Mouse (Mus musculus) spleen, adult 2 months (tissue): ENCODE results near the gene Gm826. TPM values are rescaled to one million over a fixed set of nuclear protein-coding genes. Genes with fewer than 3 reads are reported as not detected.

Experiments
- DNase-seq, 2 experiments: peaks; one replicate each; pipeline versions ENCODE4 v3.0.0 to v3.0.0-alpha.2; 2012 to 2021; ENCODE audit warnings: low spot score in 2 of 2, low read depth in 1 of 2
- H3K27ac ChIP-seq: fragments of 200-500 bp; 2 replicates; pipeline ENCODE4 v1.5.1; 2012; ENCODE audit warnings: low read length, inconsistent platforms; ENCODE audit not compliant: insufficient read depth
- H3K27me3 ChIP-seq: fragments of 200-500 bp; 2 replicates; pipeline ENCODE4 v1.6.1; 2012; ENCODE audit warnings: mild to moderate bottlenecking, moderate library complexity, low read length, inconsistent platforms; ENCODE audit not compliant: control insufficient read depth, insufficient read depth
- H3K36me3 ChIP-seq: fragments of 200-500 bp; 2 replicates; pipeline ENCODE4 v1.6.1; 2012; ENCODE audit warnings: mild to moderate bottlenecking, low read length, inconsistent platforms; ENCODE audit not compliant: control insufficient read depth, insufficient read depth
- H3K4me1 ChIP-seq: fragments of 200-500 bp; 2 replicates; pipeline ENCODE4 v1.6.1; 2011; ENCODE audit warnings: inconsistent platforms; ENCODE audit not compliant: control insufficient read depth, insufficient read depth, insufficient read length
- H3K4me3 ChIP-seq: fragments of 200-500 bp; 2 replicates; pipeline ENCODE4 v1.5.1; 2011; ENCODE audit warnings: mild to moderate bottlenecking, inconsistent platforms; ENCODE audit not compliant: insufficient read depth, insufficient read length; ENCODE audit errors: extremely low read depth
- CTCF ChIP-seq: fragments of 200-500 bp; IDR thresholded peaks from 2 replicates; pipeline ENCODE4 v1.5.1; 2011; ENCODE audit warnings: mild to moderate bottlenecking, inconsistent platforms; ENCODE audit not compliant: insufficient read depth, insufficient read length, insufficient replicate concordance; ENCODE audit errors: extremely low read depth
- POLR2A ChIP-seq: fragments of 200-500 bp; IDR thresholded peaks from 2 replicates; pipeline ENCODE4 v1.6.1; 2011; ENCODE audit warnings: low read depth, low read length, inconsistent platforms
- WGBS: fragments of 180-500 bp; shearing (Covaris S2); methylation state at CpG from one replicate; pipeline ENCODE4 v1.1.7; 2018; 5-methylcytosine and 5-hydroxymethylcytosine counted together
- polyA plus RNA-seq: library from polyadenylated mRNA; depleted of rRNA; stranded (reverse); fragments of >200 nt; gene quantifications from 2 replicates; pipeline ENCODE4 v1.2.3, GENCODE M21; 2012; rRNA removed

Gm826 gene
- polyA plus RNA-seq, 1 experiment, result 0.23 TPM

GRCm38 (mm10) chr2:160288538-160289151 lies 45.3 kb downstream of the Gm826 start:
- Histone ChIP-seq H3K4me3 (no peak overlapping the region), H3K27me3 (no peaks in the 10 kb centered on the region), H3K36me3 (no peaks in the 10 kb centered on the region), H3K4me1 (no peaks in the 10 kb centered on the region), H3K27ac (no peak overlapping the region)
- TF ChIP-seq CTCF (no peak), POLR2A (no peak)
- no peak for DNase-seq
- 84% methylated on average over 10 of the region's 10 CpGs for WGBS

GRCm38 (mm10) chr2:160275959-160276657 lies 57.9 kb downstream of the Gm826 start:
- no peak overlapping the region for H3K27ac ChIP-seq
- no peaks in the 10 kb centered on the region for H3K27me3 ChIP-seq
- 55% methylated on average over 5 of the region's 5 CpGs for WGBS
- no peak for DNase-seq
- no peak overlapping the region for H3K4me3 ChIP-seq
- no peaks in the 10 kb centered on the region for H3K36me3 ChIP-seq
- TF ChIP-seq POLR2A (no peak), CTCF (no peak)
- H3K4me1 ChIP-seq, result no peaks in the 10 kb centered on the region

- no peak overlapping the region for H3K4me3 ChIP-seq
- H3K27me3 ChIP-seq, result no peaks in the 10 kb centered on the region
- H3K4me1 ChIP-seq, result no peaks in the 10 kb centered on the region
- DNase-seq, result no peak
- TF ChIP-seq CTCF, result no peak
- H3K36me3 ChIP-seq, result no peaks in the 10 kb centered on the region
- WGBS, result 62% methylated on average over 11 of the region's 11 CpGs
- H3K27ac ChIP-seq, result no peak overlapping the region; the same call in 1 of the 2 replicates
Measured at GRCm38 (mm10) chr2:160267828-160268453, 66.0 kb downstream of the Gm826 start.

GRCm38 (mm10) chr2:160263861-160264260 lies 70.1 kb downstream of the Gm826 start:
- Histone ChIP-seq H3K27ac (no peak overlapping the region), H3K27me3 (no peaks in the 10 kb centered on the region), H3K36me3 (no peaks in the 10 kb centered on the region), H3K4me1 (no peaks in the 10 kb centered on the region), H3K4me3 (no peak overlapping the region)
- TF ChIP-seq POLR2A (no peak), CTCF (no peak)
- WGBS, result 85% methylated on average over 8 of the region's 8 CpGs
- no peak for DNase-seq

- no peaks in the 10 kb centered on the region for H3K27me3 ChIP-seq
- no peak for DNase-seq
- no peaks in the 10 kb centered on the region for H3K4me1 ChIP-seq
- H3K27ac ChIP-seq, result no peak overlapping the region
- no peak overlapping the region for H3K4me3 ChIP-seq
- H3K36me3 ChIP-seq, result no peaks in the 10 kb centered on the region
- 83% methylated on average over 3 of the region's 3 CpGs for WGBS
- TF ChIP-seq POLR2A, result no peak
- TF ChIP-seq CTCF, result no peak
Measured at GRCm38 (mm10) chr2:160261538-160261937, 72.4 kb downstream of the Gm826 start.

Other genes starting within 250 kb of the Gm826 start
- 38.4 and 39.8 TPM in 2 replicates for gene Mafb, start 32.9 kb upstream of the Gm826 start, polyA plus RNA-seq